Mouse (Mus musculus) limb, embryonic 11.5 days (tissue): ENCODE results near the gene 1700010B08Rik. TPM values are rescaled to one million over a fixed set of nuclear protein-coding genes. Genes with fewer than 3 reads are reported as not detected.

Experiments used
- ATAC-seq: fragments of 200-750 bp; cut with Nextera tagmentation; 2 replicates; pipeline ENCODE4 v1.8.0; 2017; ENCODE audit warnings: low read depth; ENCODE audit not compliant: insufficient number of reproducible peaks, low FRiP score, low TSS enrichment
- DNase-seq: peaks from one replicate; pipeline ENCODE4 v3.0.0-alpha.2; 2015; ENCODE audit warnings: low spot score
- H3K27ac ChIP-seq: fragments of 300-500 bp; sonication (generic); replicated peaks from 2 replicates; pipeline ENCODE4 v1.5.1; 2014; ENCODE audit warnings: low read depth, mild to moderate bottlenecking, low read length
- H3K27me3 ChIP-seq: fragments of 300-500 bp; sonication (generic); 2 replicates; pipeline ENCODE4 v1.6.1; 2014; ENCODE audit warnings: mild to moderate bottlenecking, low read length, mixed read lengths; ENCODE audit not compliant: control insufficient read depth, insufficient read depth
- H3K36me3 ChIP-seq: fragments of 300-500 bp; sonication (generic); 2 replicates; pipeline ENCODE4 v1.6.1; 2014; ENCODE audit warnings: mild to moderate bottlenecking, low read length, moderate library complexity, mixed read lengths; ENCODE audit not compliant: control insufficient read depth, insufficient read depth
- H3K4me1 ChIP-seq: fragments of 300-500 bp; sonication (generic); 2 replicates; pipeline ENCODE4 v1.6.1; 2014; ENCODE audit warnings: low read length, mixed read lengths; ENCODE audit not compliant: control insufficient read depth, insufficient read depth
- H3K4me2 ChIP-seq: fragments of 300-500 bp; sonication (generic); 2 replicates; pipeline ENCODE4 v1.6.1; 2014; ENCODE audit warnings: low read depth, mild to moderate bottlenecking, moderate library complexity; ENCODE audit not compliant: severe bottlenecking
- H3K4me3 ChIP-seq: fragments of 300-500 bp; sonication (generic); 2 replicates; pipeline ENCODE4 v1.5.1; 2014; ENCODE audit warnings: low read depth, low read length
- H3K9ac ChIP-seq: fragments of 300-500 bp; sonication (generic); 2 replicates; pipeline ENCODE4 v1.6.1; 2014; ENCODE audit warnings: mild to moderate bottlenecking, low read length
- H3K9me3 ChIP-seq: fragments of 300-500 bp; sonication (generic); 2 replicates; pipeline ENCODE4 v1.6.1; 2016; ENCODE audit warnings: low read length; ENCODE audit not compliant: control insufficient read depth
- WGBS: fragments of 180-500 bp; shearing (Covaris S2); extraction: QIAGEN DNeasy Blood & Tissue Kit; methylation state at CpG from one replicate; pipeline ENCODE4 v1.1.7; 2014; 5-methylcytosine and 5-hydroxymethylcytosine counted together
- polyA plus RNA-seq: library from polyadenylated mRNA; unstranded; fragments of >200 nt; fragmentation: Nextera tagmentation; extraction: Ambion mirVana; gene quantifications from 2 replicates; pipeline ENCODE4 v1.2.1, GENCODE M21; 2014

Gene 1700010B08Rik
- polyA plus RNA-seq, 1 experiment from 2014 or later, result not detected

DNA sequence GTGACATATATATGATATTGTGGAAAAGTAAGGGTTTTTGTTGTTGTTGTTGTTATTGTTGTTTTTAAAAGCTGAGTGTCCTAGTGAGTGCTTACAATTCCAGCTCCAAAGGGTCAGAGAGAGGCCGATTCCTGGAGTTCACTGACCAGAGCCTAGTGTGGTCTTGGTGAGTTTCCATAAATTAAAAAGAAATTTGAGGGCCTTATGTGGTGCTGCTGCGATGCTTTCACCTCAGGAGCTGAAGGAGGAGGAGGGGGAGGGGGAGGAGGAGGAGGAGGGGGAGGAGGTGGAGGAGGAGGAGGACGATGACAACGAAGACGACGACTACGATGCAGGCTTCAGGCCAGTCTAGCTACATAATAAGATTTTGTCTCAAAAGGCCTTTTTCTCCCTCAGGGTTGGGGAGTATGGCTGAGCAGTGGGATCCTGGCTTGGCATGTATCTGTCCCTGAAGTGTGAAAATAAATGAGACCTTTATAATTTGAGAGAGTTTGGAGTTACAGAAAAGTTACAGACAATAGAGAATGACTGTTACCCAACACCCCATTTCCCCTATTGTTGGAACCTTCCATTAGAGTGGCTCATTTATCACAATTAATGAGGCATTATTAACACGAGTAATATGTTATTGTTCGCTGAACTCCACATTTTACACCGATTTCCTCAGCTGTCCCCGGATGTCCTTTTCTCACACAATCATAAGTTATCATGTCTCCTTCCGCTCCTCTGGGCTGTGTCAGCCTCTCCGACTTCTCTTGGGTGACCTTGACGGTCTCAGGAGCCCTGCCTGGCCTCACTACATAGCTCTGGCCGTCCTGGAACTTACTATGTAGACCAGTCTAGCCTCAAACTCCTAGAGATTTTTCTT is 6.0 kb downstream of the 1700010B08Rik start:
- Histone ChIP-seq H3K4me3 (no peak overlapping the region), H3K36me3 (no peaks in the 10 kb centered on the region), H3K4me1 (no peaks in the 10 kb centered on the region), H3K27ac (no peak overlapping the region), H3K9me3 (no peaks in the 10 kb centered on the region), H3K4me2 (no peak overlapping the region), H3K27me3 (no peaks in the 10 kb centered on the region), H3K9ac (no peak overlapping the region)
- 80% methylated on average over 14 of the region's 15 CpGs for WGBS
- ATAC-seq (peak; percentile 10; the same call in 1 of the 2 replicates), DNase-seq (no peak)

- no peak overlapping the region for H3K27ac ChIP-seq
- H3K36me3 ChIP-seq, result no peaks in the 10 kb centered on the region
- H3K9ac ChIP-seq, result no peak overlapping the region
- ATAC-seq, result no peak
- no peaks in the 10 kb centered on the region for H3K9me3 ChIP-seq
- 93% methylated on average over 4 of the region's 4 CpGs for WGBS
- no peaks in the 10 kb centered on the region for H3K4me1 ChIP-seq
- DNase-seq, result no peak
- no peak overlapping the region for H3K4me2 ChIP-seq
- no peaks in the 10 kb centered on the region for H3K27me3 ChIP-seq
- H3K4me3 ChIP-seq, result no peak overlapping the region
Measured at GRCm38 (mm10) chr2:173725819-173726218, 6.6 kb downstream of the 1700010B08Rik start.

DNA sequence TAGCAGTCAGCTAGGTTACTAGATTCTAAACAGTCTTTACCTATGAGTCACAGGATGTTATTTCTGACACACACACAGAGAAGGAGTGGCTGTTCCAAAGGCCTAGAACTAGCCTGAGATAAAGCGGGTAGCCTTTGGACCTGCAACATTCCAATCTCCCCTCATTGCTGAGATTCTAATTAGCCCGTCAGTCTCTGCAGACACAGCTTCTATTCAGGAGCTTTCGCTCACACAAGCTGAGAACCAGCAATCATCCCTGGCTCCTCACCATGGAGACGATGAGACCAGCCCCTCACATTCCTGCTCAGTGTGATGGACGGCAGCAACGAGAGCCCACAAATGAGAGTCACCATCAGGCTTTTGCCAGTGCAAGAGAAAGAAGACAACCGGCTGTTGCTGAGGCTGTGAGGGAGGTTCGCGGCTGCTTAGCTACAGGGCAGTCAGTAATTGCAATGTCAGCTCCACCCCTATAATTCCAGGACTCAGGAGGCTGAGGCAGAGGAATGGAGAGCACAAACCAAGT is 11.3 kb downstream of the 1700010B08Rik start:
- ATAC-seq, result no peak
- Histone ChIP-seq H3K9me3 (no peaks in the 10 kb centered on the region), H3K4me2 (no peak overlapping the region), H3K4me1 (no peaks in the 10 kb centered on the region), H3K27me3 (no peaks in the 10 kb centered on the region), H3K27ac (no peak overlapping the region), H3K9ac (no peak overlapping the region), H3K36me3 (no peaks in the 10 kb centered on the region), H3K4me3 (no peak overlapping the region)
- WGBS, result 17% methylated on average over 9 of the region's 9 CpGs
- no peak for DNase-seq

DNA sequence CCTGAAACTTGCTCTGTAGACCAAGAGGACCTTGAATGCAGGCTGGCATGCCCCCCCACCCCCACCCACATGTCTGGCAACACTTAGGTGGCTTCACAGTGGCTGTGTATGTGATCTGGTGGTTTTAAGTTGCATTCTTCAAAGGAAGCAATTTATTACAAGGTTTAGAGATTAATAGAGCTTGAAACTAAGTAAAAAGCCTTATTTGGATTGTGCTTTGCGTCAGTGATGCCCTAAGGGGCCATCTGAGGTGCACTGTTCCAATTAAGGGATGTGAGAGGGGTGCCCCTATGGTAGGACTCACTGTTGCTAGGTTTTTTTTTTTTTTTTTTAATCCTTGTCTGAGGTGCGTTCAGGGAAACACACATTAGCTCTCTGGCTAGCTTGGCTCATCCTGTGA is 15.2 kb downstream of the 1700010B08Rik start:
- Histone ChIP-seq H3K4me3 (no peak overlapping the region), H3K9ac (no peak overlapping the region), H3K4me2 (no peak overlapping the region), H3K36me3 (no peaks in the 10 kb centered on the region), H3K4me1 (peaks cover 7% of the 10 kb centered on the region; the same call in 1 of the 2 replicates), H3K27me3 (no peaks in the 10 kb centered on the region), H3K27ac (no peak overlapping the region), H3K9me3 (no peaks in the 10 kb centered on the region)
- 36% methylated on average over 2 of the region's 2 CpGs for WGBS
- no peak for DNase-seq
- no peak for ATAC-seq

DNA sequence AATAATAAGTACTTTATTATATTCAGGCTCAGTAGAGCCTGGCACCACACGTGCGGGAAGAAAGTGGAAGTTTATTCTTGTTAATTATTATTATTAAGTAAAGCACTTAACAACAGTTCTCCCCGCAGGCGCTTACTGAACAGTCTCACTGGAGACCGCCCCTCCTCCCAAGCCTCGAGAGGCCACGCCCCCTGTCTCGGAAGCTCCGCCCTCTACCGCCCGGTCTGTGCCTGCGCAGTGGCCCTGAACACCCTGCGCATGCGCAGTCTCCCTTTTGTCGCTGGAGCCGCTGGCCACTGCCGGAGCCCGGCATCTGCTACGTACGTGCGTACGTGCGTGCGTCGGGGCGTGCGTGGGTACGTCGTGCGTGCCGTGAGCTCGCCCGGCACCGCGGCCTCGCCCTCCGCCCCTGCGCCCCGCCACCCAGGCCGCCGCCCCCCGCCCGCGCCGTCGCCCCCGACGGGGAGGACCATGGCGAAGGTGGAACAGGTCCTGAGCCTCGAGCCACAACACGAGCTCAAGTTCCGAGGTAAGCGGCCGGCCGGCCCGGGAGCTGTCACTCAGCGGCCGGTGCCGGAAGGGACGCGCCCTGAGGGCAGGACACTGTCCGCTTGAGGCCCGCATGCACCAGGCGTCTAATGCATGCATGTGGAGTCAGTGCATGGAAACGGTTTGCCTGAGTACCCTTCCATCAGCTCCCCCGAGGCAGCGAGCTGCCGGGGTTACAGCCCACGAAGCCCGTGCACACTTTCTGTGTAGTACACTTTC is 18.2 kb downstream of the 1700010B08Rik start, which contains the start of gene Vapb:
TSS of gene Vapb (plus strand) at position 290 of the 768 bp plus-strand sequence.
- ATAC-seq (peak; percentile 97), DNase-seq (peak; percentile 100)
- Histone ChIP-seq H3K9me3 (no peaks in the 10 kb centered on the region), H3K27ac (0 out of 2 replicates have a peak within 1 kb of the TSS, but pooled peaks have one; percentile 12), H3K4me2 (peak within 1 kb of the TSS; percentile 72), H3K4me3 (peak within 1 kb of the TSS; percentile 87), H3K27me3 (no peaks in the 10 kb centered on the region), H3K36me3 (no peaks in the 10 kb centered on the region), H3K9ac (peak within 1 kb of the TSS; percentile 76), H3K4me1 (peaks cover 9% of the 10 kb centered on the region; the same call in 1 of the 2 replicates)
- WGBS, result 1% methylated on average over 70 of the region's 70 CpGs

GRCm38 (mm10) chr2:173738232-173738631 is 19.0 kb downstream of the 1700010B08Rik start:
- Histone ChIP-seq H3K27me3 (no peaks in the 10 kb centered on the region), H3K4me3 (peak overlapping the region; percentile 87), H3K9ac (peak overlapping the region; percentile 76), H3K9me3 (no peaks in the 10 kb centered on the region), H3K27ac (no peak overlapping the region), H3K4me1 (peaks cover 9% of the 10 kb centered on the region; the same call in 1 of the 2 replicates), H3K4me2 (peak overlapping the region; percentile 72), H3K36me3 (no peaks in the 10 kb centered on the region)
- DNase-seq (no peak), ATAC-seq (no peak)
- WGBS, result 91% methylated on average over 9 of the region's 9 CpGs

DNA sequence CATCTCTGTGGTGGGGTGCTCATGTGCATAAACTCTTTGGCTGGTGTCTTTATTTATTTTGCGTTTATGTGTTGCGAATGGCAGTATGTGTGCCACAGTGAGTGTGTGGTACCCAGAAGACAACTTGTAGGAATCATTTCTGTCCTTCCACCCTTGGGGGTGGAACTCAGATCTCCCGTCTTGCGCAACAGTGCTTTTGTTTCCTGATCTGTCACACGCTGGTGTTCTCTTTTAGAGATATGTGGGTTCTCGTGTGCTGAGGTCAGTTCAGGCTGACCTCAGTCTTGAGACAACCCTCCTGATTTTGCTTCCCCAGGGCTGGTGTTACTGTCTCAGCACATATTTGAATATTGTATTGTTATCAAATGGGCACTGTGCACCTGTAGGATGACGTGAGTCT is 19.9 kb downstream of the 1700010B08Rik start:
- Histone ChIP-seq H3K27ac (no peak overlapping the region), H3K36me3 (no peaks in the 10 kb centered on the region), H3K4me1 (peaks cover 9% of the 10 kb centered on the region; the same call in 1 of the 2 replicates), H3K4me3 (no peak overlapping the region), H3K9me3 (no peaks in the 10 kb centered on the region), H3K4me2 (no peak overlapping the region), H3K27me3 (no peaks in the 10 kb centered on the region), H3K9ac (no peak overlapping the region)
- no peak for ATAC-seq
- DNase-seq, result no peak
- 95% methylated on average over 7 of the region's 7 CpGs for WGBS

- Histone ChIP-seq H3K4me3 (no peak overlapping the region), H3K9me3 (no peaks in the 10 kb centered on the region), H3K27ac (no peak overlapping the region), H3K9ac (no peak overlapping the region), H3K36me3 (no peaks in the 10 kb centered on the region), H3K27me3 (no peaks in the 10 kb centered on the region), H3K4me1 (peaks cover 9% of the 10 kb centered on the region; the same call in 1 of the 2 replicates), H3K4me2 (no peak overlapping the region)
- ATAC-seq, result no peak
- no peak for DNase-seq
- WGBS, result 72% methylated on average over 13 of the region's 13 CpGs
Measured at GRCm38 (mm10) chr2:173742090-173742489, 22.9 kb downstream of the 1700010B08Rik start.
